Mouse (Mus musculus) megakaryocyte, embryonic 14.5 days (primary cell): ENCODE measurements around the gene D2hgdh. TPM values are rescaled to one million over a fixed set of nuclear protein-coding genes. Genes with fewer than 3 reads are reported as not detected.

Experiments used
- H3K27me3 ChIP-seq: replicated peaks from 2 replicates; pipeline ENCODE3; 2012; ENCODE audit warnings: inconsistent platforms
- H3K36me3 ChIP-seq: replicated peaks from 2 replicates; pipeline ENCODE3; 2012; ENCODE audit warnings: low read length, inconsistent platforms, mixed read lengths
- H3K4me1 ChIP-seq: 2 replicates; pipeline ENCODE4 v1.6.1; 2012; ENCODE audit warnings: inconsistent platforms
- H3K4me3 ChIP-seq: replicated peaks from 2 replicates; pipeline ENCODE3; 2012; ENCODE audit warnings: moderate library complexity, mild to moderate bottlenecking, inconsistent platforms
- H3K9me3 ChIP-seq: 2 replicates; pipeline ENCODE4 v1.6.1; 2012; ENCODE audit warnings: inconsistent platforms
- FLI1 ChIP-seq: IDR thresholded peaks from 2 replicates; pipeline ENCODE4 v1.6.1; 2012; ENCODE audit warnings: low read length, inconsistent platforms, mixed read lengths
- GATA1 ChIP-seq: IDR thresholded peaks from 3 replicates; pipeline ENCODE4 v1.6.1; 2012; ENCODE audit warnings: mixed read lengths, low read length, inconsistent platforms, borderline replicate concordance
- polyA plus RNA-seq: library from polyadenylated mRNA; stranded (reverse); fragments of >175 nt; gene quantifications from 2 replicates; pipeline ENCODE4 v1.2.3, GENCODE M21; 2012; ENCODE audit warnings: low replicate concordance; ENCODE audit not compliant: insufficient read depth

Gene D2hgdh
- polyA plus RNA-seq, 1 experiment, result 0.55 TPM

DNA sequence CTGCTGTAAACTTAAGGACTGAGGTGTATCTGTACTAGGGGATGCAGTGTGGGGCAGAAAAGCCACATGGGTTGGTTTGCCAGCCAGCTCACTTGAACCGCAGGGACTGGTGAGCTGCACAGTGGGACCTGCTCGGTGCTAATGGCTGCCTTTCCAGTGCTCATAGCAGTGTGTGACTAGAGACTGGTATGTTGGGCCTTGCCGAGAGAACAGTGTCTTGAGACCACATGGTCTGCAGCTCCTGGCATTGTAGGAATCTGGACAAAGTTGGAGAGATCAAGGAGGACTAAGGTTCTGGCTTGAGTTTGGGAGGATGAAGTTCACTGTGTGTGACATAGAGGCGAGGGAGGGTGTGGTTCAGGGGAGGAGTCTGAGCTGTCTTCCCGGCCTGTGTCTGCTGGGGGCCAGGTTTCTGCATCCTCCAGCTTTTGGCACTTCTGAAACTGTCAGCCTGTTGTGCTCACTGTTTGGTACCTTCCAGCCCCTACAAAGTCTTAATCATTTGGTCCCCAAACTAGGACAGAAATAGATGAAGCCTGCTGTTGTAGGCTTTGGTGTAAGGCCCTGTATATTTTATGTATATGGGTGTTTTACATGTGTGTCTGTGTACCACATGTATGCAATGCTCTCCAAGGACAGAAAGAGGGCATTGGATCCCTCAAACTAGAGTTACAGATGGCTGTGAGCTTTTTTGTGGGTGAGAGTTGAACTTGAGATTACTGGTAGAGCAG lies 19.3 kb upstream of the D2hgdh start:
- H3K4me1 ChIP-seq, result peaks cover 49% of the 10 kb centered on the region
- peaks cover 41% of the 10 kb centered on the region for H3K36me3 ChIP-seq
- H3K4me3 ChIP-seq, result peak overlapping the region; percentile 67
- no peaks in the 10 kb centered on the region for H3K9me3 ChIP-seq
- TF ChIP-seq FLI1 (no peak), GATA1 (no peak)
- no peaks in the 10 kb centered on the region for H3K27me3 ChIP-seq

DNA sequence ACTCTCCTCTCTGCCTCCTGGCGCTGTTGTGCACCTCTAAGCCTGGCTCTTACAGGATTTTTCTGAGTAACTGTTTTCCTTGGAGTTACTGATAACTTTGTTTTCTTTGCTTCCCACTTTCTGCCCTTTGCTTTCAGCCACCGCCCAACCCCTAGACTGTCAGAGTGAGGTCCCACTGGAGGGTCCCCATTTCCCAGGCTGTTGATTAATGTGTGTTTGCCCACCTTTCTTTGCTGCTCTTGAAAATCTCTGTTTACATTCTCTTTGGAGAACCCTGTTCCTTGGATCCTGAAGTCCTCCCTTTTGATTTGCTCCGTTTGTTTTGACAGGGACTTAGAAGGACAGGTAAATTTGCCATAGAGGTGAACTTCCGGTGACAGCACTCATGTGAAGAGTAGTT lies 15.8 kb upstream of the D2hgdh start:
- Histone ChIP-seq H3K4me3 (no peak overlapping the region), H3K27me3 (no peaks in the 10 kb centered on the region), H3K36me3 (peaks cover 70% of the 10 kb centered on the region), H3K4me1 (peaks cover 30% of the 10 kb centered on the region), H3K9me3 (no peaks in the 10 kb centered on the region)
- TF ChIP-seq GATA1 (no peak), FLI1 (no peak)

DNA sequence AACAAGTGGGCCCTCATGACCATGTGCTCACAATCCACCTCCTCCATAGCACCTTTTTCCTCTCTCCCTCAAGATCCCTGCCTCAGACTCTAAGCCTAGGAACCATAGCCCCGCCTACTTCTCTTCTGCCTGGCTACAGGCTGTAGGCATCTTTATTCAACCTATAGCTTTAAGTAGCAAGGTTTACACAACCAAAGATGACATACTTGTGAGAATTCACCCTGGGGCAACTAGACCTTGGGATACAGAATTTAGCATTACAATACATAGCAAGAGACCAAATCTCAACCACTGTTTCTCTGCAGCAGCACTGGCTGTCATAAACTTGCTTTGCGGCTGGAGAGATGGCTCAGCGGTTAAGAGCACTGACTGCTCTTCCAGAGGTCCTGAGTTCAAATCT lies 14.7 kb upstream of the D2hgdh start:
- no peak overlapping the region for H3K4me3 ChIP-seq
- H3K9me3 ChIP-seq, result no peaks in the 10 kb centered on the region
- H3K36me3 ChIP-seq, result peaks cover 82% of the 10 kb centered on the region

DNA sequence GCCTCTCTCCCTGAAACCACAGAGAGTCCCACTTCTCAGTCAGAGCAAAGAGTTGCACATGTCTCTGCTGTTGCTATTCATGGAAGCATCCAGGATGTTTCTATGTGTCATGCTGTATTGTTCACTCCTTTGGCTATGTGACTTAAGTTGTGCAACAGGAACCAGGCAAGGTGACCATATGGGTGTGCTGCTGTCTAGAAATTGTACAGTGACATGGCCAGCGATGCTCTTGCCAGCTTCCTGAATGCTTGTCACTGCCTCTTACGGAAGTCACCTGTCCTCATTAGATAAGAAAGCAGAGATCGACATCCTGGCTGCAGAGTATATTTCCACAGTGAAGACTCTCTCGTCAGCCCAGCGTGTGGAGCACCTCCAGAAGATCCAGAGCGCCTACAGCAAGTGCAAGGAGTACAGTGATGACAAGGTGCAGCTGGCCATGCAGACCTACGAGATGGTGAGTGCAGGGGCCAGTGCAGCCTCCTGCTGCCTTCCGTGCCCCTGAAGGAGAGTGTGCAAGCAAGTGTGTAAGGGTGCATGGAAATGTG lies 13.1 kb upstream of the D2hgdh start:
- Histone ChIP-seq H3K4me3 (no peak overlapping the region), H3K36me3 (peaks cover 88% of the 10 kb centered on the region), H3K9me3 (no peaks in the 10 kb centered on the region), H3K4me1 (peaks cover 8% of the 10 kb centered on the region), H3K27me3 (no peaks in the 10 kb centered on the region)
- no peak for TF ChIP-seq GATA1
- no peak for TF ChIP-seq FLI1

More for the DNA sequence above, 14.7 kb upstream of the D2hgdh start:
- peaks cover 22% of the 10 kb centered on the region for H3K4me1 ChIP-seq
- TF ChIP-seq FLI1 (no peak), GATA1 (no peak)
- no peaks in the 10 kb centered on the region for H3K27me3 ChIP-seq

DNA sequence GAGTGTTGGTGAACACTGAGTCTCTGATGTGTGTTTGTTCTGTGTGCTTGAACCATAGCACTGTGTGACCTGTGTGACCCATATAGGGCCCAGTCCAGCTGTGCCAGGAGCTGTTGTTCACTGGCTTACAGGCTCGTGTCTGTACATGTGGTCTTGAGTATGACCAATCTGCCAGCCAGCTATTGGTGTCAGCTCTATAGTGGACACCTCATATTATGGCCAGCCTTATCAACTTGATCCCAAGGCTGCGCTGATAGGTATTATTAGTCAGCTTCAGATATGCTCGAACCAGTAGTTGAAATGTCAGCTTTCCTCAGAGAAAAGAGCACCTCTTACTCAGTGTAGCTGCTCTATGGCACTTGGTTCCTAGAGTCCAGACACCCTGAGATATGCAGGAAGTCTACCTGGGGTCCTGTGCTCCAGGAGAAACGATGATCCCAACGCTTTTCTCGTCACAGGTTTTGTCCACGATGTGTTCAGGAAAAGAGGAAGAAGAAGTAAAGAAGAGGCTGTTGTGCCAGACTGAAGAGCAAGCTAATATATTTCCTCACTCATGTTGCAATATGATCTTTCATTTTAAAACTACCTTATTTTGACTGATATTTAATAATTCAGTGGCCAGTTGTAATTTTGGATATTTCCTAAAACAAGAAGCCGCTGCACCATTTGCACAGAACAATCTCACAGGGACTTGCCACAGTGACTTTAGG lies 6.7 kb upstream of the D2hgdh start:
- no peak overlapping the region for H3K4me3 ChIP-seq
- H3K36me3 ChIP-seq, result peaks cover 93% of the 10 kb centered on the region
- no peak for TF ChIP-seq GATA1
- TF ChIP-seq FLI1, result no peak
- no peaks in the 10 kb centered on the region for H3K27me3 ChIP-seq
- H3K9me3 ChIP-seq, result no peaks in the 10 kb centered on the region
- peaks cover 7% of the 10 kb centered on the region for H3K4me1 ChIP-seq

DNA sequence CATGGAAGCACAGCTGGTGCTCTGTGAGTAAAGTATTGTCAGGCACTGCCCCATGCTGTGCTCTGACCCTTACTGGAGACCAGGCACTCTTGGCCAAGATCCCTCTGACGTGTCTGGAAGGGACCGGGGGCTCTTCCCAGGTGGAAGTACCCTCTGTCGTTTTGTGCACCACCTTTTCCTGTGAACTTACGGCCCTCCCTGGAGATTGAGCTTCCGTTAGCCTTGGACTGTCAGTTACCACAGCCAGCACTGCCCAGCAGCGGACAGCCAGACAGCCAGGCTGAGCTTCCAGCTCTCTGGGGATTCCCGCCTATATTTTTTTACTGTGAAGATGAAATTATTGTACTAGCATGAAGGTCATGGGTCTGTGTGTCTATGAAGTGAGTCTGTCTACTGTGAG lies 6.0 kb upstream of the D2hgdh start:
- Histone ChIP-seq H3K27me3 (no peaks in the 10 kb centered on the region), H3K9me3 (no peaks in the 10 kb centered on the region), H3K4me1 (peaks cover 12% of the 10 kb centered on the region), H3K36me3 (peaks cover 85% of the 10 kb centered on the region), H3K4me3 (peak overlapping the region; percentile 51)
- no peak for TF ChIP-seq FLI1
- no peak for TF ChIP-seq GATA1

DNA sequence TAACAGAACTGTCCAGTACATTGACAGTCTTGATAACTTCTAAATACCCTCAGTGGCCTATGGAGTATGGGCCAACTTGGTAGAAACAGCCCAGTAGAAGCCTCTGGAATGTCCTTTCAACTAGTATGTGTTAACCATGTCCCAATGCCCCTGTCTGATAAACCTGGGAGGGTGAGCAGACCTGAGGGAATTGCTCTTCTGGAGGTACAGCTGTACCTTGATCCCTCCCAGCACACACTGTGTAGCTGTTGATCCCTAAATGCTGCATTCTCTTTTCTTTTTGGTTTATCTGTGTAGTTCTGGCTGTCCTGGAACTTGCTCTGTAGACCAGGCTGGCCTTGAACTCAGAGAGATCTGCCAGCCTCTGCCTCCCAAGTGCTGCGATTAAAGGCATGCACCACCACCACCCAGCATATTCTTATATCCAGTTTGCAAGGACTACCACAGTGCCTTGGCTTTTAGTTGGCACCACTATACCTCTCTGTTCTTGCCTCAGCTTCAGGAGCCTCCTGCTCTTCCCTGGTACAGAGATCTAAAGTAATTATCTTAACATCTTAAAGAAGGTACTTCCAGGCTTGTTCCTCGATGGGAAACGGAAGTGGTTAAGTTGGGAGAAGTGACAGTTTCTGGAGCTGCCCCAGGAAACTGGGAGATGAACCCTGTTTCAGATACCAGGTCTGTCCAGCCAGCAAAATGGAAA lies 763 bp upstream of the D2hgdh start:
- peaks cover 37% of the 10 kb centered on the region for H3K4me1 ChIP-seq
- peaks cover 46% of the 10 kb centered on the region for H3K36me3 ChIP-seq
- no peaks in the 10 kb centered on the region for H3K9me3 ChIP-seq
- TF ChIP-seq FLI1 (no peak), GATA1 (no peak)
- peak overlapping the region; percentile 99 for H3K4me3 ChIP-seq
- no peaks in the 10 kb centered on the region for H3K27me3 ChIP-seq

DNA sequence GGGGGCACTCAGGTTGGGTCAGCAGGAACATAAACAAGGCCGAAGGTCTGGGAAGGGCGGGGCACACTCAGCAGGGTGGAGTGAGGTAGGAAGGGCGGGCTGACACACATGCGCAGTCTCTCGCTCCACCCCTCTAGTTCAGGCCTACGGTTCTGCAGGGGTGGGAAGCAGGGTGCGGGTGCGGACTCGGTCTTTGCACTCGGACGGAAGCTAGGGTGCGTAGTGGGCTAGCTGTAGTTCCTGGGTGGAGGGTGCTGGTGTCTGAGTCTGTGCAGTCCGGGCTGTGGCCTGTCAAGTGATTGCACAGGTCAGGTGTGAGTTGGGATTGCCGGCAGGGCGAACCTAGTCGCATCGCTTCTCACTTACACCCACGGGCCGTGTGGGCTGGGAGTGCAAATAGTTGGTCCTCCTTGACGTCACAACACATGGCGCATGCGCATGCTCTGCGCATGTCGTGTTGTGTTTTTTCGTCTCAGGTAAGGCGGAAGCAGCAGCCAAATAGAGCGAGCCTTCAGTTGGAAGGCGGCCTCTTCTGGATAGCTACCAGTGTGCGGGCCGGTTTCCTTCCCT lies 481 bp downstream of the D2hgdh start:
- peaks cover 40% of the 10 kb centered on the region for H3K36me3 ChIP-seq
- no peaks in the 10 kb centered on the region for H3K27me3 ChIP-seq
- TF ChIP-seq GATA1 (no peak), FLI1 (no peak)
- H3K9me3 ChIP-seq, result no peaks in the 10 kb centered on the region
- H3K4me3 ChIP-seq, result peak overlapping the region; percentile 99
- H3K4me1 ChIP-seq, result peaks cover 37% of the 10 kb centered on the region

DNA sequence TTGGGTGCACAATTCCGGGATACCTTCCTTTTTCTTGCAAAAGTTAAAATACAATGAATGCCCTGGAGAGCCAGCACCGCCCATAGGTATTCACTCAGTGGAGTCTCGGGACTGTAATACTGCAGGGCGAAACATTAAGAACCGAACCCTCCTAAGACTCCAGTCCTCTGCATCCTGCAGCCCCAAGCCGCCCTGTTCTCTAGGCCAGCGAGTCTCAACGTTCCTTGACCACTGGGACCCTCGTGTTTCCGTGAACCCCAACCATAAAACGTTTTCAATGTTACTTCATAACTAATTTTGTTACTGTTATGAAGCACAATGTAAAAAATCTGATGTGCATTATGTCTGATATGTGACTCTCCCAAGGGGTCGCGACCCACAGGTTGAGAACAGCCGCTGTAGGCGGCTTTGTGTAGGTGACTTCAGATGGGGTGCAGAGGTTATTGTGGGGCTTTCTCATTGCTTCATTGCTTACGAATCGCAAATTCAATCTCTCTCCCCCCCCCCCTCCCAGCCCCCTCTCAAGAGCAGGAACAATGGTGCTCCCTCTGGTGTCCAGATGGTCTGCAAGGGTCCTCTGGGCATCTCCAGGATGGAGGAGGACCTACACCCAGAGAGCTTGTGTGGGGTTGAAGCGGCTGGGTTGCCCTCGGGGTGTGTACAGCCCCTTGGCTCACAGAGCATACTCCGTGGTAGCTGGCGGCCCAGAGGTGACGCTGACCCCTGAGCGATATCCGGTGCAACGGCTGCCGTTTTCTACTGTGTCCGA lies 1.2 kb downstream of the D2hgdh start:
- H3K9me3 ChIP-seq, result no peaks in the 10 kb centered on the region
- peaks cover 32% of the 10 kb centered on the region for H3K36me3 ChIP-seq
- H3K4me1 ChIP-seq, result peaks cover 37% of the 10 kb centered on the region
- peak overlapping the region; percentile 99 for H3K4me3 ChIP-seq
- H3K27me3 ChIP-seq, result no peaks in the 10 kb centered on the region
- TF ChIP-seq FLI1 (no peak), GATA1 (no peak)
